Mouse (Mus musculus) cerebellum, adult 9-11 months (tissue): ENCODE measurements around the gene Jph3.

Experiments
- DNase-seq: peaks from one replicate; pipeline ENCODE4 v3.0.0; 2022

Jph3 gene

GRCm38 (mm10) chr8:121730646-121731045 lies 1.2 kb downstream of the Jph3 start:
- DNase-seq = peak; percentile 79

GRCm38 (mm10) chr8:121731060-121731459 lies 1.6 kb downstream of the Jph3 start:
- no peak for DNase-seq

GRCm38 (mm10) chr8:121731471-121732333 lies 2.3 kb downstream of the Jph3 start:
- peak; percentile 91 for DNase-seq

- no peak for DNase-seq
Observed at GRCm38 (mm10) chr8:121732334-121732665, 2.9 kb downstream of the Jph3 start.

- DNase-seq = no peak
Observed at GRCm38 (mm10) chr8:121734262-121734661, 4.8 kb downstream of the Jph3 start.

GRCm38 (mm10) chr8:121736236-121736635 lies 6.8 kb downstream of the Jph3 start:
- DNase-seq = no peak

- DNase-seq = no peak
Observed at GRCm38 (mm10) chr8:121740721-121741120, 11.3 kb downstream of the Jph3 start.

GRCm38 (mm10) chr8:121749501-121749900 lies 20.1 kb downstream of the Jph3 start:
- DNase-seq = peak; percentile 92

GRCm38 (mm10) chr8:121750512-121750911 lies 21.1 kb downstream of the Jph3 start:
- no peak for DNase-seq

GRCm38 (mm10) chr8:121751407-121751806 lies 22.0 kb downstream of the Jph3 start:
- DNase-seq = no peak

GRCm38 (mm10) chr8:121758470-121758869 lies 29.0 kb downstream of the Jph3 start:
- DNase-seq = no peak

- DNase-seq = peak; percentile 78
Observed at GRCm38 (mm10) chr8:121760484-121760883, 31.1 kb downstream of the Jph3 start.

- no peak for DNase-seq
Observed at GRCm38 (mm10) chr8:121761480-121761879, 32.1 kb downstream of the Jph3 start.

- no peak for DNase-seq
Observed at GRCm38 (mm10) chr8:121762999-121763699, 33.7 kb downstream of the Jph3 start.

- no peak for DNase-seq
Observed at GRCm38 (mm10) chr8:121763700-121764013, 34.2 kb downstream of the Jph3 start.

GRCm38 (mm10) chr8:121765594-121766138 lies 36.2 kb downstream of the Jph3 start:
- no peak for DNase-seq

GRCm38 (mm10) chr8:121769095-121769494 lies 39.7 kb downstream of the Jph3 start:
- DNase-seq = no peak

GRCm38 (mm10) chr8:121769621-121770020 lies 40.2 kb downstream of the Jph3 start:
- peak; percentile 83 for DNase-seq

- DNase-seq = no peak
Observed at GRCm38 (mm10) chr8:121770845-121771752, 41.7 kb downstream of the Jph3 start.

GRCm38 (mm10) chr8:121773876-121774275 lies 44.5 kb downstream of the Jph3 start:
- DNase-seq = no peak

GRCm38 (mm10) chr8:121782493-121782892 lies 53.1 kb downstream of the Jph3 start:
- DNase-seq = peak; percentile 71

GRCm38 (mm10) chr8:121786542-121786941 lies 57.1 kb downstream of the Jph3 start:
- no peak for DNase-seq

- no peak for DNase-seq
Observed at GRCm38 (mm10) chr8:121788786-121789185, 59.4 kb downstream of the Jph3 start.
